Mouse (Mus musculus) small intestine, adult 2 months (tissue): Measurements from ENCODE around the gene Plxdc1.

ENCODE experiments used
- CTCF ChIP-seq: fragments of 200-500 bp; IDR thresholded peaks from 2 replicates; pipeline ENCODE4 v1.5.1; 2012; ENCODE audit warnings: low read depth, mild to moderate bottlenecking, control low read depth, inconsistent platforms, low read length, moderate library complexity, mixed read lengths; ENCODE audit not compliant: insufficient replicate concordance, insufficient read length; ENCODE audit errors: extremely low read depth
- POLR2A ChIP-seq: fragments of 200-500 bp; IDR thresholded peaks from 2 replicates; pipeline ENCODE4 v1.6.1; 2012; ENCODE audit warnings: low read depth, mild to moderate bottlenecking, control low read depth, inconsistent platforms, low read length, moderate library complexity

DNA sequence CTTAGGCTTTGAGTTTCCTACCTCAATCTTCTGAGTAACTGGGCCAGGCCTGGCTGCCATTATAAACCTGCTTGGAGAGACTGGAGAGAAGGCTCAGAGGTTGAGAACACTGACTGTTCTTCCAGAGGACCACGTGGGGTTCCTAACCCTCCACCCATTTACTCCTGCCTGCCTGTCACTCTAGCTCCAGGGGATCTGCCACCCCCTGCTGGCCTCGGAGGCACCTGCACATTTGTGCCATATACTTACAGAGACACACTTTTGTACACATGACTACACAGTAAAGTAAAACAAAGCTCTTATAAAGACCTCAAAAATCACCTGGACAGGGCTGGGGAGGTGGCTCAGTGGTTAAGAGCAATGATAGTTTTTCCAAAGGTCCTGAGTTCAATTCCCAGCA is 13.8 kb downstream of the Plxdc1 start:
- TF ChIP-seq POLR2A (no peak), CTCF (no peak)
